Mouse (Mus musculus) CH12.LX (cell line): ENCODE data around the gene Scd4. TPM values are rescaled to one million over a fixed set of nuclear protein-coding genes. Genes with fewer than 3 reads are reported as not detected.

ENCODE experiments used
- DNase-seq: peaks from one replicate; pipeline ENCODE4 v3.0.0-alpha.2; 2013; ENCODE audit errors: extremely low read depth
- H3K27ac ChIP-seq: 2 replicates; pipeline ENCODE4 v1.5.1; 2012; ENCODE audit warnings: low read depth, mild to moderate bottlenecking, control low read depth, moderate library complexity; ENCODE audit not compliant: insufficient read depth
- H3K27me3 ChIP-seq: replicated peaks from 2 replicates; pipeline ENCODE3; 2012; ENCODE audit warnings: inconsistent platforms
- H3K36me3 ChIP-seq, 2 experiments: replicated peaks in 1 of 2; 2 replicates each; pipeline versions ENCODE3 to v1.6.1; 2012; ENCODE audit warnings: inconsistent platforms in 1 of 2, low read length in 1 of 2, mild to moderate bottlenecking in 1 of 2, mixed read lengths in 1 of 2, moderate library complexity in 1 of 2; ENCODE audit not compliant: control insufficient read depth in 1 of 2, insufficient read depth in 1 of 2
- H3K4me1 ChIP-seq, 2 experiments: 2 replicates each; pipeline ENCODE4 v1.6.1; 2012; ENCODE audit warnings: inconsistent platforms in 1 of 2, moderate library complexity in 1 of 2; ENCODE audit not compliant: insufficient read depth in 2 of 2, control insufficient read depth in 1 of 2
- H3K4me2 ChIP-seq: 2 replicates; pipeline ENCODE4 v1.6.1; 2012; ENCODE audit warnings: low read depth, mild to moderate bottlenecking, control low read depth; ENCODE audit not compliant: poor library complexity, insufficient read depth, severe bottlenecking
- H3K4me3 ChIP-seq, 3 experiments: fragments of 150-350 bp in 1 of 3; sonication (generic) in 1 of 3; replicated peaks in 1 of 3; 2 replicates each; pipeline versions ENCODE3 to v1.5.1; 2011 to 2012; ENCODE audit warnings: low read depth in 2 of 3, low read length in 2 of 3, mild to moderate bottlenecking in 2 of 3, moderate library complexity in 2 of 3, control low read depth in 1 of 3, improper control_type of control experiment in 1 of 3, inconsistent platforms in 1 of 3, mixed read lengths in 1 of 3; ENCODE audit not compliant: poor library complexity in 1 of 3
- H3K79me2 ChIP-seq: replicated peaks from 2 replicates; pipeline ENCODE4 v1.6.1; 2012; ENCODE audit warnings: mild to moderate bottlenecking, moderate library complexity; ENCODE audit not compliant: control insufficient read depth, poor library complexity, insufficient read depth, severe bottlenecking; ENCODE audit errors: extremely low read depth
- H3K9ac ChIP-seq: 2 replicates; pipeline ENCODE4 v1.6.1; 2012; ENCODE audit warnings: low read depth, mild to moderate bottlenecking, control low read depth, moderate library complexity; ENCODE audit not compliant: insufficient read depth
- H3K9me3 ChIP-seq: replicated peaks from 2 replicates; pipeline ENCODE3; 2012; ENCODE audit warnings: low read length, inconsistent platforms, mixed read lengths
- CTCF ChIP-seq, 2 experiments: IDR thresholded peaks in 1 of 2; conservative IDR thresholded peaks in 1 of 2; 2 replicates each; pipeline ENCODE4 v1.5.1; 2011 to 2012; ENCODE audit warnings: low read depth in 2 of 2, low read length in 2 of 2, improper control_type of control experiment in 1 of 2, inconsistent platforms in 1 of 2, mild to moderate bottlenecking in 1 of 2, moderate library complexity in 1 of 2
- EP300 ChIP-seq: IDR thresholded peaks from 2 replicates; pipeline ENCODE4 v1.6.1; 2011; ENCODE audit warnings: low read length, improper control_type of control experiment
- GABPA ChIP-seq: IDR thresholded peaks from 2 replicates; pipeline ENCODE4 v1.6.1; 2012; ENCODE audit warnings: low read depth, low read length, improper control_type of control experiment, inconsistent platforms; ENCODE audit not compliant: insufficient replicate concordance
- IRF4 ChIP-seq: IDR thresholded peaks from 2 replicates; pipeline ENCODE4 v1.6.1; 2014; ENCODE audit warnings: low read depth, mild to moderate bottlenecking, inconsistent platforms, low read length, improper control_type of control experiment
- JUN ChIP-seq: IDR thresholded peaks from 2 replicates; pipeline ENCODE4 v1.6.1; 2011; ENCODE audit warnings: low read depth, mild to moderate bottlenecking, low read length, improper control_type of control experiment, moderate library complexity; ENCODE audit not compliant: insufficient read depth
- MAFK ChIP-seq: IDR thresholded peaks from 2 replicates; pipeline ENCODE4 v1.6.1; 2011; ENCODE audit warnings: low read length, improper control_type of control experiment; ENCODE audit not compliant: insufficient replicate concordance
- PAX5 ChIP-seq: IDR thresholded peaks from 2 replicates; pipeline ENCODE4 v1.6.1; 2012; ENCODE audit warnings: low read length, inconsistent platforms, mixed read lengths
- POLR2AphosphoS2 ChIP-seq: IDR thresholded peaks from 2 replicates; pipeline ENCODE4 v1.6.1; 2011; ENCODE audit warnings: low read depth, low read length, improper control_type of control experiment
- SIN3A ChIP-seq: IDR thresholded peaks from 2 replicates; pipeline ENCODE4 v1.6.1; 2012; ENCODE audit warnings: low read length, improper control_type of control experiment, inconsistent platforms
- SMC3 ChIP-seq: IDR thresholded peaks from 2 replicates; pipeline ENCODE4 v1.6.1; 2011; ENCODE audit warnings: low read depth, low read length, improper control_type of control experiment
- dilution Hi-C: fragments of 300-500 bp; cut with MboI; formaldehyde crosslinking; loops from 2 replicates; pipeline ENCODE4 v1.14.3; 2020; ENCODE audit warnings: low sequenced_read_pairs; ENCODE audit not compliant: extremely low pct_unique_long_range_greater_than_20kb, extremely low pct_ligation_motif_present
- in situ Hi-C: fragments of 300-500 bp; cut with MboI; formaldehyde crosslinking; loops from 3 replicates; pipeline ENCODE4 v1.14.3; 2019; ENCODE audit warnings: low sequenced_read_pairs, low pct_ligation_motif_present, low pct_unique_long_range_greater_than_20kb, mixed read lengths
- polyA plus RNA-seq: library from polyadenylated mRNA; unstranded; fragments of >175 nt; gene quantifications from 2 replicates; pipeline ENCODE4 v1.2.1, GENCODE M21; 2012; ENCODE audit warnings: low read depth; ENCODE audit not compliant: insufficient read length
- total RNA-seq, 2 experiments: library from RNA; depleted of rRNA; stranded (reverse); fragments of 300-350 nt in 1 of 2; fragments of >200 nt in 1 of 2; gene quantifications; 2 replicates each; pipeline ENCODE4 v1.2.3; 2012 to 2014

Scd4 gene
- total and polyA plus RNA-seq, 3 experiments, result 0.11 TPM; not detected in 2

GRCm38 (mm10) chr19:44393962-44394422 lies 61.1 kb downstream of the Scd4 start (continued):
- TF ChIP-seq SIN3A (no peak), JUN (no peak), MAFK (no peak), GABPA (no peak), CTCF (conservative IDR thresholded peaks at IDR 0.05 in 1 of 2, IDR thresholded peaks at IDR 0.05 in 1 of 2; ENCODE audit: low read depth in 2 of 2, low read length in 2 of 2) (no peak), SMC3 (no peak), IRF4 (no peak; the same call in 1 of the 2 replicates), PAX5 (no peak)

DNA sequence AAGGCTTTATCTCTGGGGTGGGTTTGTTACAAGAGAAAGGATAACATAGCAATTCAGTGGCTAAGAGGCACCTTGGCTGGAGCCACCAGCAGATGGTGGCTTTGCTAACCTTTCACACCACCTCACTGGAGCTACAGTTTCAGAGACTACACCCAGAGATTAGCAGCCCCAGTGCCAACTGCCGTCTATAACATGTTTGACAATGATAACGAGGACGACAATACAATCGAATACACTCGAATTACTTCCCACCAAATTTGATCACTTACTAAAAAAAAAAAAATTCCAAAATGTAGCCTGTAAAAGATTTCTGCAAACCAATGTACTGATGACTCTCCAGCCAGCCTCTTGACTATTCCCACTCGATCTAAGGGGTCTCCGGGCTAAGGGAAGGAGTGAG lies 62.1 kb downstream of the Scd4 start:
- Histone ChIP-seq H3K9ac (no peak overlapping the region), H3K4me2 (no peak overlapping the region), H3K4me3 (no peak overlapping the region), H3K79me2 (no peaks in the 10 kb centered on the region; the same call in 1 of the 2 replicates), H3K27ac (peak overlapping the region; percentile 15; the same call in 1 of the 2 replicates), H3K9me3 (no peaks in the 10 kb centered on the region), H3K4me1 (peaks cover 10 to 94% of the 10 kb centered on the region in 2 experiments), H3K27me3 (no peaks in the 10 kb centered on the region), H3K36me3 (peaks cover 41 to 78% of the 10 kb centered on the region in 2 experiments)
- DNase-seq, result no peak
- TF ChIP-seq EP300 (no peak), POLR2AphosphoS2 (0 out of 2 replicates have a peak, but pooled peaks have one; percentile 3)
- in situ Hi-C loops (no loop called here), dilution Hi-C loops (no loop called here)

Other genes with a start within 250 kb of the Scd4 start
- 36.4 and 36.9 TPM in 2 replicates for gene Chuk, start 225.6 kb upstream of the Scd4 start, total RNA-seq (2012; rRNA removed)
- 82.4 and 102 TPM in 2 replicates for gene Chuk, start 225.6 kb upstream of the Scd4 start, total RNA-seq (2014; rRNA removed)
- 40.6 and 42.7 TPM in 2 replicates for gene Chuk, start 225.6 kb upstream of the Scd4 start, polyA plus RNA-seq
- 11.0 and 15.2 TPM in 2 replicates for gene Cwf19l1, start 197.2 kb upstream of the Scd4 start, total RNA-seq (2012; rRNA removed)
- gene Cwf19l1, start 197.2 kb upstream of the Scd4 start, total RNA-seq (2014; rRNA removed), result 27.8 and 30.4 TPM in 2 replicates
- 45.0 and 45.9 TPM in 2 replicates for gene Cwf19l1, start 197.2 kb upstream of the Scd4 start, polyA plus RNA-seq
- gene Bloc1s2, start 186.6 kb upstream of the Scd4 start, total RNA-seq (2012; rRNA removed), result 115 and 117 TPM in 2 replicates
- 92.4 and 107 TPM in 2 replicates for gene Bloc1s2, start 186.6 kb upstream of the Scd4 start, total RNA-seq (2014; rRNA removed)
- 96.3 and 101 TPM in 2 replicates for gene Bloc1s2, start 186.6 kb upstream of the Scd4 start, polyA plus RNA-seq
- gene Pkd2l1, start 140.7 kb upstream of the Scd4 start, total RNA-seq (2012; rRNA removed), result 0.04 TPM in 1 of 2 replicates, not detected in the other
- gene Pkd2l1, start 140.7 kb upstream of the Scd4 start, total RNA-seq (2014; rRNA removed), result not detected in 2 replicates
- gene Pkd2l1, start 140.7 kb upstream of the Scd4 start, polyA plus RNA-seq, result 0.07 TPM in 2 replicates
- gene Scd3, start 129.8 kb upstream of the Scd4 start, total RNA-seq (2012; rRNA removed), result 0.04 TPM in 1 of 2 replicates, not detected in the other
- gene Scd3, start 129.8 kb upstream of the Scd4 start, total RNA-seq (2014; rRNA removed), result not detected in 2 replicates
- gene Scd3, start 129.8 kb upstream of the Scd4 start, polyA plus RNA-seq, result 0.11 TPM in 1 of 2 replicates, not detected in the other
- 204 and 212 TPM in 2 replicates for gene Scd2, start 39.4 kb upstream of the Scd4 start, total RNA-seq (2012; rRNA removed)
- 123 and 205 TPM in 2 replicates for gene Scd2, start 39.4 kb upstream of the Scd4 start, total RNA-seq (2014; rRNA removed)
- gene Scd2, start 39.4 kb upstream of the Scd4 start, polyA plus RNA-seq, result 274 and 408 TPM in 2 replicates
- gene Scd1, start 74.8 kb downstream of the Scd4 start, total RNA-seq (2012; rRNA removed), result 202 and 225 TPM in 2 replicates
- 240 and 314 TPM in 2 replicates for gene Scd1, start 74.8 kb downstream of the Scd4 start, total RNA-seq (2014; rRNA removed)
- 203 and 244 TPM in 2 replicates for gene Scd1, start 74.8 kb downstream of the Scd4 start, polyA plus RNA-seq
- not detected in 2 replicates for gene Wnt8b, start 160.4 kb downstream of the Scd4 start, total RNA-seq (2012; rRNA removed)
- gene Wnt8b, start 160.4 kb downstream of the Scd4 start, total RNA-seq (2014; rRNA removed), result not detected in 2 replicates
- gene Wnt8b, start 160.4 kb downstream of the Scd4 start, polyA plus RNA-seq, result 0.07 TPM in 1 of 2 replicates, not detected in the other
- 0.17 TPM in 2 replicates for gene Sec31b, start 212.8 kb downstream of the Scd4 start, total RNA-seq (2012; rRNA removed)
- 0.19 and 0.34 TPM in 2 replicates for gene Sec31b, start 212.8 kb downstream of the Scd4 start, total RNA-seq (2014; rRNA removed)
- 0.64 and 1.1 TPM in 2 replicates for gene Sec31b, start 212.8 kb downstream of the Scd4 start, polyA plus RNA-seq
- 1.7 TPM in 1 of 2 replicates, not detected in the other for gene Gm20538, start 219.7 kb downstream of the Scd4 start, total RNA-seq (2012; rRNA removed)
- gene Gm20538, start 219.7 kb downstream of the Scd4 start, total RNA-seq (2014; rRNA removed), result not detected in 2 replicates
- not detected in 2 replicates for gene Gm20538, start 219.7 kb downstream of the Scd4 start, polyA plus RNA-seq
- 341 and 383 TPM in 2 replicates for gene Ndufb8, start 222.3 kb downstream of the Scd4 start, total RNA-seq (2012; rRNA removed)
- 278 and 354 TPM in 2 replicates for gene Ndufb8, start 222.3 kb downstream of the Scd4 start, total RNA-seq (2014; rRNA removed)
- gene Ndufb8, start 222.3 kb downstream of the Scd4 start, polyA plus RNA-seq, result 311 and 321 TPM in 2 replicates
- gene Hif1an, start 229.8 kb downstream of the Scd4 start, total RNA-seq (2012; rRNA removed), result 12.9 and 13.5 TPM in 2 replicates
- gene Hif1an, start 229.8 kb downstream of the Scd4 start, total RNA-seq (2014; rRNA removed), result 7.2 and 8.3 TPM in 2 replicates
- gene Hif1an, start 229.8 kb downstream of the Scd4 start, polyA plus RNA-seq, result 26.8 and 29.2 TPM in 2 replicates